Mouse (Mus musculus): Measurements from ENCODE around the gene Ssxb8. TPM values are rescaled to one million over a fixed set of nuclear protein-coding genes. Genes with fewer than 3 reads are reported as not detected.
"Not testable (repeated sequence)": the region's sequence is repeated elsewhere in the genome, so short reads cannot be mapped to it uniquely, and the experiment has no call there.

Ssxb8 gene
- not detected in 2 replicates for total RNA-seq (2017)

DNA sequence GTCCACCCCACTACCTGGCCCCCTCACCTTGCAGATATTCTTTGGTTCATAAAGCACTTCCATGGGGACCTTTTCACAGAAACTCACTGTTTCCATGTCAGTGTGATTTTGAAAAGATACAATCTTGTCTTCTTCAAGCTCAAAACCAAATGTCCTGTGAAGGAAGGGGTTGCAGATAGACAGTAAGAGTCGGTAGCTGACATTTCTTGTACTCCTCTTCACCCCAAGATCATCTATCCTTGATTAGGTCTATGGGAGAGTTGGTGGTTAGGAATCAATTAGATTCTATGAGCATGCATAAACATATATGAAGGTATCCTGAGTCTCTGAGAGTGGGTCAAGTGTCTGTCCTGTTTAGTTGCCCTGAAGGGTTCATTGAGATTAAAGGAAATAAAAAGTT, at the start of gene Ssxb8:
TSS of gene Ssxb8 (minus strand) at position 101 of the 400 bp plus-strand sequence.
- not testable (repeated sequence) for ATAC-seq (replicated peaks; ENCODE audit: low read depth, poor library complexity, severe bottlenecking)

DNA sequence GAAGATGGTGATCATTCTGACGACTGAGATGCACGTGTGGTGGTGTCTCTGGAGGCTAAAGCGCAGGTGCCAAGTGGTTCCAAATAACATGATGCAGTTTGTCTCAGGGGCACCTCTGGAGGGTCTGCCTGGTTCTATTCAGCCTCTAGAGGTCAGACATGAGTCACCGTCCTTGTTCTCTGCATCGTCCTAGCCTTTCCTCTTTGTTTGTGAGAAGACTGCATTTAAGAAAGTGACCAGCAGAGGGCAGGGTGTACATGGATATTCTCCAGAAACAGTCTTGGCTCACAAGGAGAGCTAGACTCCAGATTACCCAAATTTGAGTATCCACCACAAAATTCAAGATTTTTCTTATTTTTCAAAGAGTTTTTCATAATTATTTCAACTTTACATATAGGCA, 42.3 kb upstream of the Ssxb8 start:
- ATAC-seq (replicated peaks; ENCODE audit: low read depth, poor library complexity, severe bottlenecking): peak; percentile 84

DNA sequence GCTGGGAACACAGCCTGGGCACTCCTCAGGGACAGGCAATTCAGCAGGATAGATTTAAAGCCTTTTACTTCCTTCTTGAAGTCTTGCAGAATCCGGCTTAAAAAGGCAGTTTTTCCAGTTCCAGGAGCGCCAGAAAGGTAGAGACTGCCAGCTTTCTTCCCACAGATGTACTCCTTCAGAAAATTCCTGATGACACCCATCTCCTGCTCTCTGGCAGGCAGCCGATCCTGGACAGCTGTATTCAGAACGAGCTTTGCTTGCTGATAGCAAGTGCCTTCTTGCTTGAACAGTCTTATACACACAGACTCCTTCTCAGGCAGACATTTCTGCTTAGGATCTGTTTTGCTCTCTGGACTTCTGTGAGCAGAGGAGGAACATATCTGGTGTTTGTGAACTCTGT, 27.6 kb downstream of the Ssxb8 start:
- no peak for ATAC-seq (replicated peaks; ENCODE audit: low read depth, poor library complexity, severe bottlenecking)

Other genes starting within 250 kb of the Ssxb8 start
- gene Ssxb2, start 229.1 kb downstream of the Ssxb8 start, total RNA-seq (2017): not detected in 2 replicates
- gene Gm14459, start 165.9 kb downstream of the Ssxb8 start, total RNA-seq (2017): not detected in 2 replicates
- gene Ssxb6, start 142.6 kb downstream of the Ssxb8 start, total RNA-seq (2017): not detected in 2 replicates
- gene Ssxb3, start 99.0 kb downstream of the Ssxb8 start, total RNA-seq (2017): not detected in 2 replicates
- not detected in 2 replicates for gene Ssx9, start 57.6 kb upstream of the Ssxb8 start, total RNA-seq (2017)
- gene Ssxb5, start 112.8 kb upstream of the Ssxb8 start, total RNA-seq (2017): not detected in 2 replicates
- not detected in 2 replicates for gene Gm6592, start 153.2 kb upstream of the Ssxb8 start, total RNA-seq (2017)
- not detected in 2 replicates for gene Gm5751, start 183.4 kb upstream of the Ssxb8 start, total RNA-seq (2017)
- 1.5 TPM in 1 of 2 replicates, not detected in the other for gene B630019K06Rik, start 201.5 kb upstream of the Ssxb8 start, total RNA-seq (2017)

Data from common myeloid progenitor, adult 5-6 weeks (primary cell).